Comparison of ENCODE assay signal across 8 mouse cellular contexts in the genomic region with DNA sequence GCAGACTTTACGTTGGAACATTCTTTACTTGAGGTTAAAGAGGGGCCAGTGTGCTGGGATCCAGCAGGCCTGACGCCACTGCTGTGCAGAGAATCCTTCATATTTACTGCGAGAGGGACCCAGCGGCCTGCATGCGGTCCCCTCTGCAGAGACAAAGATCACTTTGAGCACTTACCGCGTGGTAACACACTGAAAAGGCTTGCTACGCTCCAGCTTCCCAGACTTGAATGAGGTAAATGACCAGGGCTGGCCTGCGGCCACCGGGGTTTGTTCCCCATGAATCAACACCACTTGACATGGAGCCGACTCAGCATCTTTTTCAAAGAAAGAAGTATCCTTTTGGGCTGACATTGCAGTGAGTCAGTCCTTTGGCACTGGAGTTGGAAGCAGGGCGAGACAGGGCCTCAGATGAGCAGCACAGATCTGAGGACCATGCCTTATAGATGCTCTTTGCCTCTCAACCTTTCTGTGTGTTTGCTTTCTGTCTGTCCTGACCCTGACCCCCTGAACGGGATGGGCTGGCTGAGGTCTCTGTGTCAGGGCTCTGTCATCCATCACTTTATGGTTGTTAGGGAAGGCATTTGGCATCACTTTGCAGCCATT.
A peak's percentile ranks its signal among the peaks of the same experiment; 100 is the strongest.
DNase-seq lines count a peak whose midpoint lies in the region; ATAC-seq lines count a peak whose summit lies in the region.

No protein-coding gene starts in this region.

- WGBS in embryonic facial prominence, embryonic 14.5 days = 56% methylated on average over 13 of the region's 13 CpGs
- 32% methylated on average over 13 of the region's 13 CpGs for WGBS in hindbrain, embryonic 10.5 days
- WGBS in midbrain, embryonic 13.5 days = 38% methylated on average over 13 of the region's 13 CpGs

- H3K36me3 ChIP-seq in embryonic facial prominence, embryonic 14.5 days (ENCODE audit: control insufficient read depth, insufficient read depth, low read length) = no peaks in the 10 kb centered on the region
- no peaks in the 10 kb centered on the region for H3K36me3 ChIP-seq in hindbrain, embryonic 10.5 days
- no peaks in the 10 kb centered on the region for H3K36me3 ChIP-seq in midbrain, embryonic 13.5 days

- peak; percentile 50 for DNase-seq in urinary bladder, postnatal 14 days (ENCODE audit: low spot score)
- DNase-seq in urinary bladder, adult 2 months (ENCODE audit: low spot score) = no peak
- DNase-seq in embryonic facial prominence, embryonic 14.5 days (ENCODE audit: low spot score) = peak; percentile 48
- DNase-seq in hindbrain, embryonic 10.5 days (ENCODE audit: low spot score) = peak; percentile 65
- peak; percentile 67 to 77 for DNase-seq in layer of hippocampus, postnatal 10 days (ENCODE audit: low spot score in 2 of 2)
- DNase-seq in yolk sac, embryonic 10.5 days (ENCODE audit: low spot score) = peak; percentile 4
- DNase-seq in spleen, postnatal 4 days (ENCODE audit: low spot score in 2 of 2) = no peak

- no peak overlapping the region for H3K27ac ChIP-seq in embryonic facial prominence, embryonic 14.5 days (replicated peaks; ENCODE audit: low read depth, low read length)
- peak overlapping the region; percentile 78 for H3K27ac ChIP-seq in hindbrain, embryonic 10.5 days
- H3K27ac ChIP-seq in midbrain, embryonic 13.5 days = peak overlapping the region; percentile 67

- no peaks in the 10 kb centered on the region for H3K4me1 ChIP-seq in embryonic facial prominence, embryonic 14.5 days (ENCODE audit: control insufficient read depth, insufficient read depth, low read length)
- H3K4me1 ChIP-seq in hindbrain, embryonic 10.5 days (replicated peaks) = peaks cover 62% of the 10 kb centered on the region
- H3K4me1 ChIP-seq in midbrain, embryonic 13.5 days (replicated peaks) = peaks cover 54% of the 10 kb centered on the region

- H3K9me3 ChIP-seq in embryonic facial prominence, embryonic 14.5 days (ENCODE audit: control insufficient read depth, low read length) = no peaks in the 10 kb centered on the region
- H3K9me3 ChIP-seq in hindbrain, embryonic 10.5 days = no peaks in the 10 kb centered on the region
- H3K9me3 ChIP-seq in midbrain, embryonic 13.5 days = no peaks in the 10 kb centered on the region

- no peak overlapping the region for H3K4me3 ChIP-seq in embryonic facial prominence, embryonic 14.5 days (ENCODE audit: low read depth, low read length)
- no peak overlapping the region for H3K4me3 ChIP-seq in hindbrain, embryonic 10.5 days
- no peak overlapping the region for H3K4me3 ChIP-seq in midbrain, embryonic 13.5 days (replicated peaks)

- H3K27me3 ChIP-seq in embryonic facial prominence, embryonic 14.5 days (replicated peaks; ENCODE audit: control insufficient read depth, insufficient read depth, low read length) = no peaks in the 10 kb centered on the region
- H3K27me3 ChIP-seq in hindbrain, embryonic 10.5 days (ENCODE audit: insufficient read depth, poor library complexity, severe bottlenecking) = no peaks in the 10 kb centered on the region
- no peaks in the 10 kb centered on the region for H3K27me3 ChIP-seq in midbrain, embryonic 13.5 days

- H3K9ac ChIP-seq in embryonic facial prominence, embryonic 14.5 days (ENCODE audit: low read depth, low read length) = no peak overlapping the region
- 0 out of 2 replicates have a peak overlapping the region, but pooled peaks have one; percentile 28 for H3K9ac ChIP-seq in midbrain, embryonic 13.5 days (replicated peaks)

- ATAC-seq in embryonic facial prominence, embryonic 14.5 days (ENCODE audit: low read depth) = no peak; the same call in 1 of the 2 replicates
- peak; percentile 12; the same call in 1 of the 2 replicates for ATAC-seq in midbrain, embryonic 13.5 days

- no peak overlapping the region for H3K4me2 ChIP-seq in embryonic facial prominence, embryonic 14.5 days (ENCODE audit: low read depth, low read length)
- H3K4me2 ChIP-seq in midbrain, embryonic 13.5 days (replicated peaks) = no peak overlapping the region

Comparison
In these comparisons a context has a peak if more than half of its experiments do, and no peak if none do; other contexts are left out.
1. DNase-seq: peak in urinary bladder, postnatal 14 days (single experiment), embryonic facial prominence, embryonic 14.5 days (single experiment), hindbrain, embryonic 10.5 days (single experiment), layer of hippocampus, postnatal 10 days (2 of 2) and yolk sac, embryonic 10.5 days (single experiment); none in urinary bladder, adult 2 months (single experiment) and spleen, postnatal 4 days (0 of 2).